Mouse (Mus musculus) cerebellum, adult 2 months (tissue): ENCODE measurements around the gene Fam163b.

Experiments used
- CTCF ChIP-seq: fragments of 200-500 bp; IDR thresholded peaks from 2 replicates; pipeline ENCODE4 v1.5.1; 2011; ENCODE audit warnings: low read depth, mild to moderate bottlenecking, control low read depth, low read length, moderate library complexity, borderline replicate concordance; ENCODE audit not compliant: insufficient read depth
- POLR2A ChIP-seq: fragments of 200-500 bp; IDR thresholded peaks from 2 replicates; pipeline ENCODE4 v1.6.1; 2011; ENCODE audit warnings: low read length, control low read depth, borderline replicate concordance; ENCODE audit not compliant: insufficient read depth

DNA sequence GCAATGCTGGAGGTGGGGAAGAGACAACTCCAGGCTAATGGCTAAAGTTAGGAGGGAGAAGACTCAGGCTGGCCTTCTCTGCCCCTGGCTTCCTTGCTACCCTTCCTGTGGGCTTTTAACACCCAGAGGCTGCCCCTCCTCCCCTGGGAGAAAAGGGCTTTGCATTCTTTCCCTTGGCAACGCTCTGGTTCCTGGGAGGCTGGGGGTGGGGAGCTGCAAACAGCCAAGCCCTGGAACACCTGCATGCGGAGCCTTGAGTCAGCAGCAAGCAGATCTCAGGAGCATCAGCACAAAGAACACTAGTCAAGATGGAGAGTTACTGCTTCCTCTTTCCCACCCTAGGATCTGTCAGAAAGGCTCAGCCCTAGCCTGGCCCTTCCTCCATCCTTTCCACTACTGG, 7.2 kb upstream of the Fam163b start:
- no peak for TF ChIP-seq POLR2A
- no peak for TF ChIP-seq CTCF
